Mouse (Mus musculus): ENCODE results near the gene Lamtor3. TPM values are rescaled to one million over a fixed set of nuclear protein-coding genes. Genes with fewer than 3 reads are reported as not detected.
"Not testable (repeated sequence)": the region's sequence is repeated elsewhere in the genome, so short reads cannot be mapped to it uniquely, and the experiment has no call there.

The Lamtor3 gene
- polyA plus RNA-seq, 1 experiment from 2014 or later: 125 TPM

- WGBS: 68% methylated on average over 23 of the region's 23 CpGs
Measured at GRCm38 (mm10) chr3:137954256-137954916, 36.1 kb downstream of the Lamtor3 start.

GRCm38 (mm10) chr3:137955560-137956081, 37.3 kb downstream of the Lamtor3 start:
- peak overlapping the region; percentile 7; the same call in 1 of the 2 replicates for H3K9ac ChIP-seq (replicated peaks; ENCODE audit: low read length)
- H3K27me3 ChIP-seq (ENCODE audit: insufficient read depth, low read length): no peaks in the 10 kb centered on the region
- peak overlapping the region; percentile 53 for H3K4me2 ChIP-seq (replicated peaks; ENCODE audit: low read depth, low read length)
- peaks cover 20% of the 10 kb centered on the region for H3K4me1 ChIP-seq (ENCODE audit: insufficient read depth, low read length)
- no peaks in the 10 kb centered on the region for H3K36me3 ChIP-seq (ENCODE audit: insufficient read depth, low read length)
- no peak; the same call in 1 of the 2 replicates for ATAC-seq (ENCODE audit: low FRiP score, low TSS enrichment)
- WGBS: 19% methylated on average over 16 of the region's 16 CpGs
- H3K27ac ChIP-seq (ENCODE audit: low read length): peak overlapping the region; percentile 24; the same call in 1 of the 2 replicates
- no peaks in the 10 kb centered on the region for H3K9me3 ChIP-seq (ENCODE audit: low read length)
- H3K4me3 ChIP-seq (ENCODE audit: low read length): peak overlapping the region; percentile 3; the same call in 1 of the 2 replicates

More at GRCm38 (mm10) chr3:137954256-137954916, 36.1 kb downstream of the Lamtor3 start:
- no peaks in the 10 kb centered on the region for H3K36me3 ChIP-seq (ENCODE audit: insufficient read depth, low read length)
- no peak overlapping the region for H3K4me2 ChIP-seq (replicated peaks; ENCODE audit: low read depth, low read length)
- no peak overlapping the region for H3K9ac ChIP-seq (replicated peaks; ENCODE audit: low read length)
- ATAC-seq (ENCODE audit: low FRiP score, low TSS enrichment): no peak
- H3K27me3 ChIP-seq (ENCODE audit: insufficient read depth, low read length): no peaks in the 10 kb centered on the region
- H3K27ac ChIP-seq (ENCODE audit: low read length): no peak overlapping the region
- peaks cover 20% of the 10 kb centered on the region for H3K4me1 ChIP-seq (ENCODE audit: insufficient read depth, low read length)
- no peak overlapping the region for H3K4me3 ChIP-seq (ENCODE audit: low read length)
- no peaks in the 10 kb centered on the region for H3K9me3 ChIP-seq (ENCODE audit: low read length)

- H3K27ac ChIP-seq (ENCODE audit: low read length): no peak overlapping the region
Measured at GRCm38 (mm10) chr3:137957864-137958263, 39.6 kb downstream of the Lamtor3 start.

DNA sequence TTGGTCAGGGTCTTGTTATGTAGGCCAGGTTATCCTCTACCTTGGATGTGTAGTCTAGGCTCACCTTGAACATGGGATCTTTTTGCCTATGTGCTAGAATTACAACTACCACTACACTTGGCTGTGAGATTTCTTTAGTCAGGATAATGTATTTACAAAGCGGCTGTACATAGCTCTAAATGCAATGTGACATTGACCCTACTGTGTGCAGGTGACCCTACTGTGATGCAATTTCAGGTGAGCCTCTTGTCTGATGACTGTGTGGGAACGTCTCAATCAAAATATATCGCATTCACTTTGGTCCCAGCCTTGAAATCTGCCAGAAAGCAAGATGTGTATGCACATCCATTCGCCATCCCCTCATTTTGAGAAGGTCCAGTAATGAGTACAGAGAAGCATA, 40.0 kb downstream of the Lamtor3 start:
- WGBS: 92% methylated on average over 4 of the region's 4 CpGs
- Histone ChIP-seq H3K27me3 (ENCODE audit: insufficient read depth, low read length) (no peaks in the 10 kb centered on the region), H3K27ac (ENCODE audit: low read length) (no peak overlapping the region), H3K4me1 (ENCODE audit: insufficient read depth, low read length) (peaks cover 12% of the 10 kb centered on the region), H3K9ac (replicated peaks; ENCODE audit: low read length) (no peak overlapping the region), H3K9me3 (ENCODE audit: low read length) (no peaks in the 10 kb centered on the region), H3K4me2 (replicated peaks; ENCODE audit: low read depth, low read length) (no peak overlapping the region), H3K36me3 (ENCODE audit: insufficient read depth, low read length) (no peaks in the 10 kb centered on the region), H3K4me3 (ENCODE audit: low read length) (no peak overlapping the region)
- no peak for ATAC-seq (ENCODE audit: low FRiP score, low TSS enrichment)

More at GRCm38 (mm10) chr3:137957864-137958263, 39.6 kb downstream of the Lamtor3 start:
- Histone ChIP-seq H3K4me3 (ENCODE audit: low read length) (no peak overlapping the region), H3K9ac (replicated peaks; ENCODE audit: low read length) (no peak overlapping the region), H3K4me2 (replicated peaks; ENCODE audit: low read depth, low read length) (no peak overlapping the region), H3K4me1 (ENCODE audit: insufficient read depth, low read length) (peaks cover 15% of the 10 kb centered on the region), H3K27me3 (ENCODE audit: insufficient read depth, low read length) (no peaks in the 10 kb centered on the region), H3K36me3 (ENCODE audit: insufficient read depth, low read length) (no peaks in the 10 kb centered on the region), H3K9me3 (ENCODE audit: low read length) (no peaks in the 10 kb centered on the region)
- WGBS: 91% methylated on average over 9 of the region's 9 CpGs
- ATAC-seq (ENCODE audit: low FRiP score, low TSS enrichment): no peak

DNA sequence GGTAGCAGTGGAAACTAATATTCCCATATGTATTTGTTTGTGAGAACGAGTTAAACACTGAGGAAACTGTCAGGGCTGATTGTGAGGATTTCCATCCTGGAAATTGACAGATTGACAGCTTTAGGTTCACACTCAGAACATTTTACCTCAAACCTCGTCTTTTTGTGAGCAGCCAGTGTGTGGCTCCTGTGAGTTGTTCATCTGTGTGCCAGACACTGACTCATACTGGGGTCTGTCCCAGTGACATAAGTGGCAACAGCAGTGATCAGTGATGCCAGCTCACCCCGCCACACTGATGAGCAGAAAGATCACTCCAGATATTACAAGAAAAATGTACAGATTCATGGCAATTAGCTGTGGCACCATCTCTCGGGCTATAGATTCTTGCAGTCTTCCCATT, 41.1 kb downstream of the Lamtor3 start:
- H3K27ac ChIP-seq (ENCODE audit: low read length): no peak overlapping the region
- H3K36me3 ChIP-seq (ENCODE audit: insufficient read depth, low read length): no peaks in the 10 kb centered on the region
- 84% methylated on average over 4 of the region's 4 CpGs for WGBS
- peaks cover 12% of the 10 kb centered on the region for H3K4me1 ChIP-seq (ENCODE audit: insufficient read depth, low read length)
- H3K4me3 ChIP-seq (ENCODE audit: low read length): no peak overlapping the region
- H3K27me3 ChIP-seq (ENCODE audit: insufficient read depth, low read length): no peaks in the 10 kb centered on the region
- no peak for ATAC-seq (ENCODE audit: low FRiP score, low TSS enrichment)
- H3K9ac ChIP-seq (replicated peaks; ENCODE audit: low read length): no peak overlapping the region
- H3K9me3 ChIP-seq (ENCODE audit: low read length): no peaks in the 10 kb centered on the region
- no peak overlapping the region for H3K4me2 ChIP-seq (replicated peaks; ENCODE audit: low read depth, low read length)

- 60% methylated on average over 8 of the region's 8 CpGs for WGBS
- Histone ChIP-seq H3K4me3 (ENCODE audit: low read length) (no peak overlapping the region), H3K9me3 (ENCODE audit: low read length) (no peaks in the 10 kb centered on the region), H3K4me1 (ENCODE audit: insufficient read depth, low read length) (no peaks in the 10 kb centered on the region), H3K36me3 (ENCODE audit: insufficient read depth, low read length) (no peaks in the 10 kb centered on the region), H3K9ac (replicated peaks; ENCODE audit: low read length) (no peak overlapping the region), H3K4me2 (replicated peaks; ENCODE audit: low read depth, low read length) (no peak overlapping the region), H3K27me3 (ENCODE audit: insufficient read depth, low read length) (no peaks in the 10 kb centered on the region), H3K27ac (ENCODE audit: low read length) (no peak overlapping the region)
- no peak for ATAC-seq (ENCODE audit: low FRiP score, low TSS enrichment)
Measured at GRCm38 (mm10) chr3:137961736-137962385, 43.6 kb downstream of the Lamtor3 start.

DNA sequence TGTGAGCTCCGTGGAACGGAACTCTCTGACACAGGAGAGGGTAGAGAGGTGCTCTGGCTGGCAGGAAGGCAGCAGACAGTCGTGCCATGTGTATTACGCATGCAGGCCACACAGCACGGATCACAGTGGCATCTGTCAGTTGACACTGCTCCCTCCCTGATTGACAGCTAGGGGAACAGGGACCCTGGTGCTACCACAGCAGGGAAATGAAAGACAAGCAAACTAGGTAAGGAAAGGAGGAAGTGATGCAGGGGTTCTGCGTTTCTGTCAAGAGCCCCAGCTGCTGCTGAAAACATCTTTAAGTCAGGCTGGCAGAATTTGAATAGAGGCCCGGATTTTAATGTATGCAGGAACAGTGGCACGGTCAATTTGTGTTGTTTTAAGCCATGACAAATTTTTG, 45.2 kb downstream of the Lamtor3 start:
- Histone ChIP-seq H3K4me2 (replicated peaks; ENCODE audit: low read depth, low read length) (no peak overlapping the region), H3K27ac (ENCODE audit: low read length) (no peak overlapping the region), H3K4me3 (ENCODE audit: low read length) (no peak overlapping the region), H3K9me3 (ENCODE audit: low read length) (no peaks in the 10 kb centered on the region), H3K9ac (replicated peaks; ENCODE audit: low read length) (no peak overlapping the region), H3K27me3 (ENCODE audit: insufficient read depth, low read length) (no peaks in the 10 kb centered on the region), H3K36me3 (ENCODE audit: insufficient read depth, low read length) (no peaks in the 10 kb centered on the region), H3K4me1 (ENCODE audit: insufficient read depth, low read length) (no peaks in the 10 kb centered on the region)
- WGBS: 78% methylated on average over 8 of the region's 8 CpGs
- ATAC-seq (ENCODE audit: low FRiP score, low TSS enrichment): no peak

- not testable (repeated sequence) for ATAC-seq (ENCODE audit: low FRiP score, low TSS enrichment); H3K27me3 ChIP-seq (ENCODE audit: insufficient read depth, low read length); H3K9ac ChIP-seq (replicated peaks; ENCODE audit: low read length); H3K4me3 ChIP-seq (ENCODE audit: low read length); H3K4me2 ChIP-seq (replicated peaks; ENCODE audit: low read depth, low read length); H3K9me3 ChIP-seq (ENCODE audit: low read length); H3K36me3 ChIP-seq (ENCODE audit: insufficient read depth, low read length); H3K27ac ChIP-seq (ENCODE audit: low read length); H3K4me1 ChIP-seq (ENCODE audit: insufficient read depth, low read length)
- 85% methylated on average over 1 of the region's 1 CpGs for WGBS
Measured at GRCm38 (mm10) chr3:137964014-137964413, 45.7 kb downstream of the Lamtor3 start.

- WGBS: 89% methylated on average over 14 of the region's 14 CpGs
- no peak for ATAC-seq (ENCODE audit: low FRiP score, low TSS enrichment)
Measured at GRCm38 (mm10) chr3:137968105-137968819, 50.0 kb downstream of the Lamtor3 start.

More at GRCm38 (mm10) chr3:137968105-137968819, 50.0 kb downstream of the Lamtor3 start:
- Histone ChIP-seq H3K4me2 (replicated peaks; ENCODE audit: low read depth, low read length) (no peak overlapping the region), H3K4me1 (ENCODE audit: insufficient read depth, low read length) (no peaks in the 10 kb centered on the region), H3K36me3 (ENCODE audit: insufficient read depth, low read length) (0 out of 2 replicates have a peak, but pooled peaks cover 2% of the 10 kb centered on the region), H3K9me3 (ENCODE audit: low read length) (no peaks in the 10 kb centered on the region), H3K9ac (replicated peaks; ENCODE audit: low read length) (no peak overlapping the region), H3K27me3 (ENCODE audit: insufficient read depth, low read length) (no peaks in the 10 kb centered on the region), H3K27ac (ENCODE audit: low read length) (0 out of 2 replicates have a peak overlapping the region, but pooled peaks have one; percentile 13), H3K4me3 (ENCODE audit: low read length) (no peak overlapping the region)
